Mouse (Mus musculus) layer of hippocampus, postnatal 36 days (tissue): ENCODE results near the gene Mecp2. TPM values are rescaled to one million over a fixed set of nuclear protein-coding genes. Genes with fewer than 3 reads are reported as not detected.
A peak's percentile ranks its signal among the peaks of the same experiment; 100 is the strongest.

ENCODE experiments used
- DNase-seq, 2 experiments: peaks; one replicate each; pipeline ENCODE4 v3.0.0; 2022
- microRNA-seq, 2 experiments: library from miRNA; unstranded; fragments of <30 nt; microRNA quantifications; one replicate each; pipeline ENCODE4 v1.2.0; 2021
- total RNA-seq, 2 experiments: library from RNA; stranded (reverse); gene quantifications; 2 replicates each; pipeline ENCODE4 v1.2.3; 2021

Gene Mecp2
- total RNA-seq, 2 experiments from 2014 or later = 88.1 to 92.4 TPM

DNA sequence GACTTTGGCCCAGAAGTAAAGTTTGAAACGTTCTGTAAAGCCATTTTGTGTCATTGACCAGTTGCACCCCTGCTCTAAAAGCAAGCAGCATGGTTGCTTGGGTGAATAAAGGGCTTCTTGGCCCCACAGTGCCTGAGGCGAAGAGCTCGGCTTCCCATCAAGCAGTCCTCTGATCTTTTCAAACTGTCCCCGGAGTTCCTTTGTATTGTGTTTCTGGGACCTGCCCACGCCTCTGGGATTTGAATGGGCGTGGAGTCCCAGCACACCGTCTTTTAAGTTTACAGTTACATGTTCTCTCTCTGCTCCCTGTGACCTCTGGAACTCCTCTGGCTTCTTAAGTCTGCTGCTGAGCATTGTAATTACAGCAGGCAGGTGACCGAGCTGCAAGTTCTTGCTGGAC lies 127.1 kb downstream of the Mecp2 start:
- DNase-seq = no peak

DNA sequence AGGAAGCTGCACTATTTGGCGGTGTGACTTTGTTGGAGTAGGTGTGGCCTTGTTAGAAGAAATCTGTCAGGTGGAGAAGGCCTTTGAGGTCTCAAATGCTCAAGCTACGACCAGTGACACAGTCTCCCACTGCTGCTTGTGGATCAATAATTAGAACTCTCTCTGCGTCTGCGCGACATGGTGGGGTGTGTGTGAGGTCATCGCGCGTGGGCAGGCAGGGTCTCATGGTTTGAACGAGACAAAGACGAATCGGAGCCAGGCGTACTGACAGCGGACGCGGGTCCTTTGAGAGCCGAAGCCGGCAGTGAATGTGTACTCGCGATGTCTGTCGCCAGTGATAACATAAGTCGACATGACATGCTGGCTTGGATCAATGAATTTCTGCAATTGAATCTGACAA lies 128.8 kb downstream of the Mecp2 start:
- no peak for DNase-seq

DNA sequence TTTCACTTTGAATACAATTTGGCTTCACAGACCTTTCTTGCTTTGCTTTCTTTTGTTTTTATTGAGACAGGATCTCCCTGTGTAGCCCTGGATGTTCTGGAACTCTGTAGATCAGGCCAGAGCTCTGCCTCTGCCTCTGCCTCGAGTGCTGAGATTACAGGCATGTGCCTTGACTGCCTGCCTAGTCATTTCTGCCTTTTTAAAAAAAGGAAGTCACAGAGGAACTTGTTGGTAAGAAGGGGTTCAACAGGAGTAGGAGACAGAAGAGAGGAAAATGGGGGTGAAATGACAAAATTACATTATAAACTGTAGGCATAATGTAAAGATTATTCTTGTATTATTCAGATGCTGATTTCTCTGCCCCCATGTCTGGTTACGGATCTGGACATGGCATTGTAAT lies 131.5 kb downstream of the Mecp2 start:
- no peak for DNase-seq

DNA sequence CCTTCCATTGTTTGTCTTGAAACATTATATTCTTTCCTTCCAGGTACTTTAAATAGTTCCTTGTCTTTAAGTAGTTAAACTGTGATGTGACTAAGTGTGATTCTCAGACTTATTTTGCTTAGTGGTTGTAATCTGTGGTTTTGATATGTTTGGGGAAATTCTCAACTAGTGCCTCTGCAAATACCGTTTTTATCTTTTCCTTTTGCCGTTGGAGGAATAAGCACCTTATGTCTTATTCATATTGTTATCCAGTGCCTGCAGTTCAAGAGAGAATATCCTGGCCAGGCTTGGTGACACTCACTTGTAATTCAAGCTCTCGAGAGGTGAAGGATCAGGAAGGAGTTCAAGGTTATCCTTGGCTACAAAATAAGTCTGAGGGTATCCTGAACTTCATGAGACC lies 134.1 kb downstream of the Mecp2 start:
- no peak for DNase-seq

DNA sequence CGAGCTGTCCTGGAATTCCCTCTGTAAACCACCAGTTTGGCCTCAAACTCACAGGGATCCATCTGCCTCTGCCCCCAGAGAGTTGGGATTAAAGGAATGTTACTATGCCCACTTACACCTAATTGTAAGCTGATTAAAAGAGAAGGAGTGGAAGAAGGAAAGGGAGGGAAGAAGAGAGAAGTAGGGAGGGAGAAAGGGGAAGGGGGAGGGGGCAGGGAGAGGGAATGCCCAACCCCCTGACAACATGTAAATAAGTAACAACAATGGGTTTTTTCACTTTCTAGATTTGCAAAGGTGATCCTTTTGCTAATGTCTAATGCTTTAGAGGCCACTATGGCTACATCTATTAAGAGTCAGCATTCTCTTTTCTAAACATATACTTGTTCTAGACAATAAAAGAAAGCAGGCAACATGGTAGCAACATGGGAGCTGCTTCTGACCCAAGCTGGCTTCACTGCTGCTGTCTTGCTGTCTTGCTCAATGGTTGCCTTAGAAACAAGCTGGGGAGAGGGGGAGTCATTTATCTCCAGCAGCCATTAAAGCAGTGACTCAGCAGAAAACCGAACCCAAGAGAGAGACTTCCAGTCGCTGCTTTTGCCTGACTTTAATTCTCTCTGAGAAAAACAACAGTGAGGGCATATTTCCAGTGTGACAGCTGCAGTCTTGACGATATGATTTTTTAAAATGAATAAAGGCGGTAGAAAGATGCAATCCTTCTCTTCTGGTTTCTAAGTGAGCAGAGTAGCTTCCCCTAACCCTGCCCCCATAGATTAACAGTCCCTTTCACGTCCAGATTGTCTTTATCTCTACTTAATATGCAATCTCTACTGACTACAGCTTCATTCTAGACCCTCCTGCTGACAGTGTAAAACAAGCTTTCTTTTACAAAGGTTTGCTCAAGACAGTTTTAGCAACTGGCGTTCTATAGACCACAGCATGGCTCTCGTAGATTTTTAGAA lies 136.0 kb downstream of the Mecp2 start:
- peak; percentile 18 to 21 for DNase-seq

DNA sequence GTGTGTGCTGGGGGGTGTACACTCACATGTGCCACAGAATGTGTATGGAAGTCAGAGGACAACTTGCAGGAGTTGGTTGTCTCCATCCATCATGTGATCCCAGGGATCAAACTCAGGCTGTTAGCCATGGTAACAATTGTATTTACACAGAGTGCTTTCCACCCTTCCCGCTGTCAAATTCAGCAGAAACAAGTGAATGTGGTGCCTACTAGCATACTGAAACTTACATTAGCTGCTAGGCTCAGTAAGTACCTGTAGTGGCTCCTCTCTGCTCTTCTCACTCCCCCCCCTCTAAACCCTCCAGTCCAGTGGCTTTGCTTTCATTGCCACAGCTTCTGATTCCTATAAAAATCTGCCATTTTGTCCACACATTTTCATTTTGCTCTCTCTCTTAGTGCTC lies 157.4 kb downstream of the Mecp2 start:
- no peak for DNase-seq

Small RNA genes lying within 50 kb of the gene (microRNA-seq; reads per million reads assigned to microRNA genes)
- gene Mir5132 (6.1 to 8.4 reads per million in 2 experiments), gene Mir718 (0 to 0.63 reads per million in 2 experiments)

Other genes starting within 250 kb of the Mecp2 start
- not detected for gene Avpr2, start 243.3 kb downstream of the Mecp2 start, total RNA-seq
- 100 to 1,000 TPM; 134 TPM for gene L1cam, start 239.3 kb downstream of the Mecp2 start, total RNA-seq
- 1 to 10 TPM; 5.4 to 6.4 TPM for gene Arhgap4, start 213.5 kb downstream of the Mecp2 start, total RNA-seq
- 10 to 100 TPM; 65.5 to 70.5 TPM for gene Naa10, start 213.4 kb downstream of the Mecp2 start, total RNA-seq
- 1 to 10 TPM; 3.0 to 4.2 TPM for gene Renbp, start 204.5 kb downstream of the Mecp2 start, total RNA-seq
- 10 to 100 TPM; 71.5 to 78.1 TPM for gene Hcfc1, start 169.0 kb downstream of the Mecp2 start, total RNA-seq
- gene Irak1, start 111.4 kb downstream of the Mecp2 start, total RNA-seq = 10 to 100 TPM; 48.3 to 59.9 TPM
- gene Opn1mw, start 7.9 kb downstream of the Mecp2 start, total RNA-seq = 1 to 10 TPM; 1.1 TPM
- not detected for gene Tex28, start 32.5 kb upstream of the Mecp2 start, total RNA-seq
- gene Tktl1, start 41.9 kb upstream of the Mecp2 start, total RNA-seq = not detected
- gene Flna, start 114.5 kb upstream of the Mecp2 start, total RNA-seq = 10 to 100 TPM; 75.2 to 93.2 TPM
- 10 to 100 TPM; 33.0 to 35.6 TPM for gene Emd, start 119.3 kb upstream of the Mecp2 start, total RNA-seq
- 100 to 1,000 TPM; 191 to 202 TPM for gene Rpl10, start 135.4 kb upstream of the Mecp2 start, total RNA-seq
- 10 to 100 TPM; 64.5 to 65.9 TPM for gene Taz, start 146.5 kb upstream of the Mecp2 start, total RNA-seq
- 1 to 10 TPM; 2.1 to 2.7 TPM for gene Dnase1l1, start 147.0 kb upstream of the Mecp2 start, total RNA-seq
- 100 to 1,000 TPM; 320 to 335 TPM for gene Atp6ap1, start 161.7 kb upstream of the Mecp2 start, total RNA-seq
- 100 to 1,000 TPM; 582 to 603 TPM for gene Gdi1, start 169.6 kb upstream of the Mecp2 start, total RNA-seq
- 10 to 100 TPM; 28.9 to 33.8 TPM for gene Fam50a, start 177.7 kb upstream of the Mecp2 start, total RNA-seq
- gene Plxna3, start 193.7 kb upstream of the Mecp2 start, total RNA-seq = 10 to 100 TPM; 32.4 to 33.6 TPM
- gene Lage3, start 218.3 kb upstream of the Mecp2 start, total RNA-seq = 10 to 100 TPM; 25.1 to 26.4 TPM
- 10 to 100 TPM; 67.7 to 68.7 TPM for gene Ubl4a, start 237.9 kb upstream of the Mecp2 start, total RNA-seq
- gene Slc10a3, start 238.0 kb upstream of the Mecp2 start, total RNA-seq = 1 to 10 TPM; 2.1 to 3.3 TPM